Mouse (Mus musculus) E14TG2a.4 (cell line): ENCODE measurements around the gene Ubr2.

Experiments
- CTCF ChIP-seq: conservative IDR thresholded peaks from 2 replicates; pipeline ENCODE4 v1.5.1; 2014; ENCODE audit warnings: low read length
- POU5F1 ChIP-seq: IDR thresholded peaks from 2 replicates; pipeline ENCODE4 v1.6.1; 2014; ENCODE audit warnings: low read length, borderline replicate concordance

DNA sequence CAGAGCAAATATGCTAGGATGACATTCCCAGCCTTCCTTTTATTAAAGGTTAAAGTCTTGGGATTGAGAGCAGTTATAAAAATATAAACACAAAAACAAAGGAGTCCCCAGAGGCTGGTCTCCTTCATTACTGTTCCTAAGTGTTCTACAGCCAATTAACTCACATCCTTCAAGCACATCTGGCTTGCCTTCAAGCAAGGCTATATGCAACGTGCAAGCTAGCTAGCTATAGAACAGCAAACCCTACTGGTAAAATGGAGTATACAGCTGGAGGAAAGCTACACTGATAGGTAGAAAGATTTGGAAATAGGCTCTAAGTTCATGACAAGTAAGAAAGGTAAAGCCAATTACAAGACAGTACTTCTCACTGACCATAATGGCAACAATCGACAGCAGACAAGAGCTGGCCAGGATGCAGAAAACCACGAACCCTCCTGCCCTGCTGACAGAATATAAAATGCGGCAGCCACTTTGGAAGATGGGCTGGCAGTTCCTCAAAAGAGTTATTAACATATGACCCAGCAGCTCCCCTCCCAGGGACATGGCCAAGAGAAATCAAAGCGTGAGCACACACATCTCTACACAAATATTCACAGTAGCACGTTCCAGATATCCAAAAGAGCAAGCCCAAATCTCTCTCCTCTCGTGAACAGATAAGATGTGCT, 4.5 kb downstream of the Ubr2 start:
- TF ChIP-seq CTCF (no peak), POU5F1 (no peak)
